Mouse (Mus musculus): Measurements from ENCODE around the gene 4921524J17Rik. TPM values are rescaled to one million over a fixed set of nuclear protein-coding genes. Genes with fewer than 3 reads are reported as not detected.

Gene 4921524J17Rik
- polyA plus RNA-seq, 1 experiment from 2014 or later, result 41.4 TPM

GRCm38 (mm10) chr8:85453256-85453655, 20.6 kb upstream of the 4921524J17Rik start:
- DNase-seq (ENCODE audit: low spot score), result no peak
- 67% methylated on average over 2 of the region's 2 CpGs for WGBS

GRCm38 (mm10) chr8:85452328-85452727, 19.7 kb upstream of the 4921524J17Rik start:
- Histone ChIP-seq H3K4me1 (ENCODE audit: control insufficient read depth, insufficient read depth, low read length) (no peaks in the 10 kb centered on the region), H3K9ac (ENCODE audit: low read length) (no peak overlapping the region), H3K9me3 (ENCODE audit: control insufficient read depth, low read length) (no peaks in the 10 kb centered on the region), H3K27ac (ENCODE audit: low read depth, low read length) (no peak overlapping the region), H3K27me3 (ENCODE audit: control insufficient read depth, insufficient read depth, low read length) (no peaks in the 10 kb centered on the region), H3K4me2 (ENCODE audit: low read depth) (no peak overlapping the region), H3K36me3 (ENCODE audit: control insufficient read depth, insufficient read depth, low read length) (no peaks in the 10 kb centered on the region), H3K4me3 (ENCODE audit: low read depth, low read length) (no peak overlapping the region)
- no peak for DNase-seq (ENCODE audit: low spot score)
- WGBS, result 22% methylated on average over 14 of the region's 14 CpGs
- ATAC-seq (ENCODE audit: insufficient read depth, low FRiP score, low TSS enrichment), result no peak

More at GRCm38 (mm10) chr8:85453256-85453655, 20.6 kb upstream of the 4921524J17Rik start:
- Histone ChIP-seq H3K4me3 (ENCODE audit: low read depth, low read length) (no peak overlapping the region), H3K36me3 (ENCODE audit: control insufficient read depth, insufficient read depth, low read length) (no peaks in the 10 kb centered on the region), H3K4me2 (ENCODE audit: low read depth) (no peak overlapping the region), H3K27me3 (ENCODE audit: control insufficient read depth, insufficient read depth, low read length) (no peaks in the 10 kb centered on the region), H3K4me1 (ENCODE audit: control insufficient read depth, insufficient read depth, low read length) (no peaks in the 10 kb centered on the region), H3K27ac (ENCODE audit: low read depth, low read length) (no peak overlapping the region), H3K9ac (ENCODE audit: low read length) (no peak overlapping the region), H3K9me3 (ENCODE audit: control insufficient read depth, low read length) (no peaks in the 10 kb centered on the region)
- no peak for ATAC-seq (ENCODE audit: insufficient read depth, low FRiP score, low TSS enrichment)

GRCm38 (mm10) chr8:85450335-85450734, 17.7 kb upstream of the 4921524J17Rik start:
- DNase-seq (ENCODE audit: low spot score) (no peak), ATAC-seq (ENCODE audit: insufficient read depth, low FRiP score, low TSS enrichment) (no peak)

GRCm38 (mm10) chr8:85445936-85446685, 13.5 kb upstream of the 4921524J17Rik start:
- Histone ChIP-seq H3K4me3 (ENCODE audit: low read depth, low read length) (no peak overlapping the region), H3K9ac (ENCODE audit: low read length) (no peak overlapping the region), H3K9me3 (ENCODE audit: control insufficient read depth, low read length) (no peaks in the 10 kb centered on the region), H3K27ac (ENCODE audit: low read depth, low read length) (no peak overlapping the region), H3K27me3 (ENCODE audit: control insufficient read depth, insufficient read depth, low read length) (no peaks in the 10 kb centered on the region), H3K36me3 (ENCODE audit: control insufficient read depth, insufficient read depth, low read length) (no peaks in the 10 kb centered on the region), H3K4me2 (ENCODE audit: low read depth) (no peak overlapping the region), H3K4me1 (ENCODE audit: control insufficient read depth, insufficient read depth, low read length) (no peaks in the 10 kb centered on the region)
- WGBS, result 85% methylated on average over 15 of the region's 15 CpGs
- ATAC-seq (ENCODE audit: insufficient read depth, low FRiP score, low TSS enrichment) (no peak), DNase-seq (ENCODE audit: low spot score) (no peak)

More at GRCm38 (mm10) chr8:85450335-85450734, 17.7 kb upstream of the 4921524J17Rik start:
- Histone ChIP-seq H3K27ac (ENCODE audit: low read depth, low read length) (no peak overlapping the region), H3K27me3 (ENCODE audit: control insufficient read depth, insufficient read depth, low read length) (no peaks in the 10 kb centered on the region), H3K4me2 (ENCODE audit: low read depth) (no peak overlapping the region), H3K9me3 (ENCODE audit: control insufficient read depth, low read length) (no peaks in the 10 kb centered on the region), H3K4me1 (ENCODE audit: control insufficient read depth, insufficient read depth, low read length) (no peaks in the 10 kb centered on the region), H3K9ac (ENCODE audit: low read length) (no peak overlapping the region), H3K4me3 (ENCODE audit: low read depth, low read length) (no peak overlapping the region), H3K36me3 (ENCODE audit: control insufficient read depth, insufficient read depth, low read length) (no peaks in the 10 kb centered on the region)
- 88% methylated on average over 3 of the region's 3 CpGs for WGBS

- no peaks in the 10 kb centered on the region for H3K4me1 ChIP-seq (ENCODE audit: control insufficient read depth, insufficient read depth, low read length)
- no peak overlapping the region for H3K4me2 ChIP-seq (ENCODE audit: low read depth)
- no peak overlapping the region for H3K4me3 ChIP-seq (ENCODE audit: low read depth, low read length)
- no peaks in the 10 kb centered on the region for H3K27me3 ChIP-seq (ENCODE audit: control insufficient read depth, insufficient read depth, low read length)
- H3K36me3 ChIP-seq (ENCODE audit: control insufficient read depth, insufficient read depth, low read length), result no peaks in the 10 kb centered on the region
- ATAC-seq (ENCODE audit: insufficient read depth, low FRiP score, low TSS enrichment) (no peak), DNase-seq (ENCODE audit: low spot score) (no peak)
- H3K27ac ChIP-seq (ENCODE audit: low read depth, low read length), result no peak overlapping the region
- H3K9ac ChIP-seq (ENCODE audit: low read length), result no peak overlapping the region
- H3K9me3 ChIP-seq (ENCODE audit: control insufficient read depth, low read length), result no peaks in the 10 kb centered on the region
Observed at GRCm38 (mm10) chr8:85444092-85444491, 11.5 kb upstream of the 4921524J17Rik start.

GRCm38 (mm10) chr8:85441564-85441963, 8.9 kb upstream of the 4921524J17Rik start:
- Histone ChIP-seq H3K27me3 (ENCODE audit: control insufficient read depth, insufficient read depth, low read length) (no peaks in the 10 kb centered on the region), H3K4me1 (ENCODE audit: control insufficient read depth, insufficient read depth, low read length) (no peaks in the 10 kb centered on the region), H3K9me3 (ENCODE audit: control insufficient read depth, low read length) (no peaks in the 10 kb centered on the region), H3K9ac (ENCODE audit: low read length) (no peak overlapping the region), H3K27ac (ENCODE audit: low read depth, low read length) (no peak overlapping the region), H3K36me3 (ENCODE audit: control insufficient read depth, insufficient read depth, low read length) (no peaks in the 10 kb centered on the region), H3K4me2 (ENCODE audit: low read depth) (no peak overlapping the region), H3K4me3 (ENCODE audit: low read depth, low read length) (no peak overlapping the region)
- 47% methylated on average over 5 of the region's 5 CpGs for WGBS
- DNase-seq (ENCODE audit: low spot score) (no peak), ATAC-seq (ENCODE audit: insufficient read depth, low FRiP score, low TSS enrichment) (no peak)

GRCm38 (mm10) chr8:85435736-85436135, 3.1 kb upstream of the 4921524J17Rik start:
- Histone ChIP-seq H3K9ac (ENCODE audit: low read length) (no peak overlapping the region), H3K27ac (ENCODE audit: low read depth, low read length) (no peak overlapping the region), H3K27me3 (ENCODE audit: control insufficient read depth, insufficient read depth, low read length) (no peaks in the 10 kb centered on the region), H3K4me3 (ENCODE audit: low read depth, low read length) (no peak overlapping the region), H3K4me1 (ENCODE audit: control insufficient read depth, insufficient read depth, low read length) (peaks cover 6% of the 10 kb centered on the region), H3K9me3 (ENCODE audit: control insufficient read depth, low read length) (no peaks in the 10 kb centered on the region), H3K36me3 (ENCODE audit: control insufficient read depth, insufficient read depth, low read length) (no peaks in the 10 kb centered on the region), H3K4me2 (ENCODE audit: low read depth) (no peak overlapping the region)
- 58% methylated on average over 5 of the region's 5 CpGs for WGBS
- ATAC-seq (ENCODE audit: insufficient read depth, low FRiP score, low TSS enrichment) (no peak), DNase-seq (ENCODE audit: low spot score) (no peak)

- no peak overlapping the region for H3K4me2 ChIP-seq (ENCODE audit: low read depth)
- no peaks in the 10 kb centered on the region for H3K9me3 ChIP-seq (ENCODE audit: control insufficient read depth, low read length)
- ATAC-seq (ENCODE audit: insufficient read depth, low FRiP score, low TSS enrichment) (no peak), DNase-seq (ENCODE audit: low spot score) (no peak)
- H3K4me3 ChIP-seq (ENCODE audit: low read depth, low read length), result no peak overlapping the region
- H3K27ac ChIP-seq (ENCODE audit: low read depth, low read length), result no peak overlapping the region
- peaks cover 8% of the 10 kb centered on the region for H3K4me1 ChIP-seq (ENCODE audit: control insufficient read depth, insufficient read depth, low read length)
- H3K27me3 ChIP-seq (ENCODE audit: control insufficient read depth, insufficient read depth, low read length), result no peaks in the 10 kb centered on the region
- H3K36me3 ChIP-seq (ENCODE audit: control insufficient read depth, insufficient read depth, low read length), result no peaks in the 10 kb centered on the region
- WGBS, result 67% methylated on average over 12 of the region's 12 CpGs
- no peak overlapping the region for H3K9ac ChIP-seq (ENCODE audit: low read length)
Observed at GRCm38 (mm10) chr8:85434817-85435216, 2.2 kb upstream of the 4921524J17Rik start.

GRCm38 (mm10) chr8:85433017-85433393, 372 bp upstream of the 4921524J17Rik start:
- H3K9me3 ChIP-seq (ENCODE audit: control insufficient read depth, low read length), result no peaks in the 10 kb centered on the region
- peak overlapping the region; percentile 82 for H3K4me3 ChIP-seq (ENCODE audit: low read depth, low read length)
- H3K4me2 ChIP-seq (ENCODE audit: low read depth), result peak overlapping the region; percentile 43
- no peaks in the 10 kb centered on the region for H3K27me3 ChIP-seq (ENCODE audit: control insufficient read depth, insufficient read depth, low read length)
- DNase-seq (ENCODE audit: low spot score) (no peak), ATAC-seq (ENCODE audit: insufficient read depth, low FRiP score, low TSS enrichment) (peak; percentile 64)
- peak overlapping the region; percentile 29; the same call in 1 of the 2 replicates for H3K9ac ChIP-seq (ENCODE audit: low read length)
- H3K4me1 ChIP-seq (ENCODE audit: control insufficient read depth, insufficient read depth, low read length), result peaks cover 16% of the 10 kb centered on the region
- H3K36me3 ChIP-seq (ENCODE audit: control insufficient read depth, insufficient read depth, low read length), result no peaks in the 10 kb centered on the region
- WGBS, result 4% methylated on average over 6 of the region's 6 CpGs
- no peak overlapping the region for H3K27ac ChIP-seq (ENCODE audit: low read depth, low read length)
